Mouse (Mus musculus): ENCODE data around the gene Atg101. TPM values are rescaled to one million over a fixed set of nuclear protein-coding genes. Genes with fewer than 3 reads are reported as not detected.

Gene Atg101
- total RNA-seq, 1 experiment = 116 TPM

DNA sequence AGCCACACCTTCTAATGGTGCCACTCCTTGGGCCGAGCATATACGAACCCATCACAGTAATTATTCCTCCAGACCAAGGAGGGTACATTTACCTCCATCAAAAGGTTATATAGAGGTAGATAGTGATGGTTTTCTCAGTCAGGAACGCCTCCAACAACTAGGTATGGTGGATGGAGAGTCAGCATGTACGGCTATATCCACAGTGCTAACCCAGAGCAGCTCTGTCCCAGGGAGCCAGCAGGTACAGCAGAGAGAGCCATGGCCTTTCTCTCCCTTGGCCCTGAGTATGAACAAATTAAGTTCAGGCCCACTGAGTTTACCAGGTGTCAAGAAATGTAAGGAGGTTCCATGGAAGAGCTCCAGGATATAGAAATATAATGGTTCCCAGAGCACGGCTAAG, 32.1 kb upstream of the Atg101 start:
- no peak overlapping the region for H3K27ac ChIP-seq (ENCODE audit: insufficient read depth, low read depth, low read length, poor library complexity, severe bottlenecking)
- no peak overlapping the region for H3K9ac ChIP-seq (ENCODE audit: insufficient read depth, low read depth, low read length, poor library complexity, severe bottlenecking)
- no peak overlapping the region for H3K4me3 ChIP-seq (ENCODE audit: insufficient read depth in 1 of 2, low read depth in 1 of 2, low read length in 2 of 2, poor library complexity in 1 of 2, severe bottlenecking in 1 of 2)
- H3K9me3 ChIP-seq (ENCODE audit: control insufficient read depth, insufficient read depth, low read depth, low read length) = no peaks in the 10 kb centered on the region
- H3K4me1 ChIP-seq (ENCODE audit: control insufficient read depth in 2 of 2, insufficient read depth in 2 of 2, low read length in 2 of 2, poor library complexity in 1 of 2) = peaks cover 0 to 20% of the 10 kb centered on the region in 2 experiments
- TF ChIP-seq HCFC1 (IDR thresholded peaks at IDR 0.05; ENCODE audit: borderline replicate concordance, insufficient read depth, low read length) (no peak), MAFK (IDR thresholded peaks at IDR 0.05; ENCODE audit: insufficient read depth, low read depth, low read length) (no peak), CHD2 (IDR thresholded peaks at IDR 0.05; ENCODE audit: low read depth, low read length) (no peak), ZC3H11A (IDR thresholded peaks at IDR 0.05; ENCODE audit: borderline replicate concordance, low read depth, low read length) (no peak), ZNF384 (IDR thresholded peaks at IDR 0.05; ENCODE audit: low read depth, low read length) (no peak)
- DNase-seq (ENCODE audit: low read depth, low spot score) = no peak
- H3K36me3 ChIP-seq (ENCODE audit: control insufficient read depth, insufficient read depth, low read length, poor library complexity, severe bottlenecking) = no peaks in the 10 kb centered on the region
- in situ Hi-C loops (cut with MboI; ENCODE audit: low sequenced_read_pairs in 2 of 2, unreplicated experiment in 2 of 2) = no loop called here

DNA sequence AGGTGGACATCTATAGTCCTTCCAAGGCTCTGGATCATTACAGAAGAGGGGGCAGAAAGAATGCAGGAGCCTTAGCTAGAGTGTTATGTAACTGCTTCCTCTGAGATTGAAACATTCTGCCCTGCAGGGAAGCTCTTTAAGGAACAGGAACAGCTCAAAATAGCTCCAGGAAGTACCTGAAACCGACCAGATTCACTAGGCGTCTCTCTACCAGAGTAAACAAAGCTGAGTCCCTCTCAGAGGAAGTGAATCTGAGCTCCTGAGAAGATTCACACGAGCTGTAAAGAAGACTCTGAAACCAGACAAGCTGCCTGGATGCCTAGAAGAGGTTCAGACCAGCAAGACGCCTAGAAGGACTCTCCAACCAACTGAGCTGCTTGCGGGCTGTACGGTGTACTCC, 31.5 kb upstream of the Atg101 start:
- H3K27ac ChIP-seq (ENCODE audit: insufficient read depth, low read depth, low read length, poor library complexity, severe bottlenecking) = no peak overlapping the region
- peaks cover 0 to 22% of the 10 kb centered on the region in 2 experiments for H3K4me1 ChIP-seq (ENCODE audit: control insufficient read depth in 2 of 2, insufficient read depth in 2 of 2, low read length in 2 of 2, poor library complexity in 1 of 2)
- no peak for DNase-seq (ENCODE audit: low read depth, low spot score)
- no peaks in the 10 kb centered on the region for H3K36me3 ChIP-seq (ENCODE audit: control insufficient read depth, insufficient read depth, low read length, poor library complexity, severe bottlenecking)
- no peaks in the 10 kb centered on the region for H3K9me3 ChIP-seq (ENCODE audit: control insufficient read depth, insufficient read depth, low read depth, low read length)
- no peak overlapping the region for H3K4me3 ChIP-seq (ENCODE audit: insufficient read depth in 1 of 2, low read depth in 1 of 2, low read length in 2 of 2, poor library complexity in 1 of 2, severe bottlenecking in 1 of 2)
- in situ Hi-C loops (cut with MboI; ENCODE audit: low sequenced_read_pairs in 2 of 2, unreplicated experiment in 2 of 2) = no loop called here
- H3K9ac ChIP-seq (ENCODE audit: insufficient read depth, low read depth, low read length, poor library complexity, severe bottlenecking) = no peak overlapping the region
- TF ChIP-seq ZNF384 (IDR thresholded peaks at IDR 0.05; ENCODE audit: low read depth, low read length) = no peak

DNA sequence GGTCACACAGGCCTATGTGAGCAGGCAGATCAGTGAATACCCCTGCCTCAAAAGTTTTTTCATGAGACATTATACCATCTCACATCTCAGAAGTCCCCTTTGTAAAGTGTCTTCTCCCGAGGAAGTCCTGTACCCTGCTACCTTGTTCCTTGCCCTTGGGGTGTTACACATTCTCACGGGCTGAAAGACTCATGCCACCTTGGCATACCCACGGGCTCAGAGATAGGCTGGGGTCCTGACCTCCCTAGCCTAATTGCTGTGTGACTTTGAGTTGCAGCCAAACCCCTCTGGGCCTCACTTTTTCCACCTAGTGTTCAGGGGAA, 30.5 kb upstream of the Atg101 start:
- in situ Hi-C loops (cut with MboI; ENCODE audit: low sequenced_read_pairs in 2 of 2, unreplicated experiment in 2 of 2) = no loop called here
- Histone ChIP-seq H3K9ac (ENCODE audit: insufficient read depth, low read depth, low read length, poor library complexity, severe bottlenecking) (peak overlapping the region; percentile 75; the same call in 1 of the 2 replicates), H3K4me3 (ENCODE audit: insufficient read depth in 1 of 2, low read depth in 1 of 2, low read length in 2 of 2, poor library complexity in 1 of 2, severe bottlenecking in 1 of 2) (peak overlapping the region; percentile 74 to 81), H3K27ac (ENCODE audit: insufficient read depth, low read depth, low read length, poor library complexity, severe bottlenecking) (no peak overlapping the region), H3K4me1 (ENCODE audit: control insufficient read depth in 2 of 2, insufficient read depth in 2 of 2, low read length in 2 of 2, poor library complexity in 1 of 2) (peaks cover 3 to 29% of the 10 kb centered on the region in 2 experiments), H3K9me3 (ENCODE audit: control insufficient read depth, insufficient read depth, low read depth, low read length) (no peaks in the 10 kb centered on the region), H3K36me3 (ENCODE audit: control insufficient read depth, insufficient read depth, low read length, poor library complexity, severe bottlenecking) (no peaks in the 10 kb centered on the region)
- no peak for DNase-seq (ENCODE audit: low read depth, low spot score)
- no peak for TF ChIP-seq HCFC1 (IDR thresholded peaks at IDR 0.05; ENCODE audit: borderline replicate concordance, insufficient read depth, low read length)

GRCm38 (mm10) chr15:101253886-101254795, 29.9 kb upstream of the Atg101 start, which contains the start of gene Nr4a1:
Nr4a1 (plus strand) TSS chr15:101254269.
- Histone ChIP-seq H3K4me1 (ENCODE audit: control insufficient read depth in 2 of 2, insufficient read depth in 2 of 2, low read length in 2 of 2, poor library complexity in 1 of 2) (peaks cover 3 to 29% of the 10 kb centered on the region in 2 experiments), H3K4me3 (ENCODE audit: insufficient read depth in 1 of 2, low read depth in 1 of 2, low read length in 2 of 2, poor library complexity in 1 of 2, severe bottlenecking in 1 of 2) (peak within 1 kb of the TSS; percentile 74 to 81), H3K27ac (ENCODE audit: insufficient read depth, low read depth, low read length, poor library complexity, severe bottlenecking) (peak within 1 kb of the TSS; percentile 14; the same call in 1 of the 2 replicates), H3K9me3 (ENCODE audit: control insufficient read depth, insufficient read depth, low read depth, low read length) (no peaks in the 10 kb centered on the region), H3K36me3 (ENCODE audit: control insufficient read depth, insufficient read depth, low read length, poor library complexity, severe bottlenecking) (no peaks in the 10 kb centered on the region; the same call in 1 of the 2 replicates), H3K9ac (ENCODE audit: insufficient read depth, low read depth, low read length, poor library complexity, severe bottlenecking) (peak within 1 kb of the TSS; percentile 75)
- DNase-seq (ENCODE audit: low read depth, low spot score) = no peak
- no peak for TF ChIP-seq CHD2 (IDR thresholded peaks at IDR 0.05; ENCODE audit: low read depth, low read length)
- in situ Hi-C loops (cut with MboI; ENCODE audit: low sequenced_read_pairs in 2 of 2, unreplicated experiment in 2 of 2) = no loop called here

DNA sequence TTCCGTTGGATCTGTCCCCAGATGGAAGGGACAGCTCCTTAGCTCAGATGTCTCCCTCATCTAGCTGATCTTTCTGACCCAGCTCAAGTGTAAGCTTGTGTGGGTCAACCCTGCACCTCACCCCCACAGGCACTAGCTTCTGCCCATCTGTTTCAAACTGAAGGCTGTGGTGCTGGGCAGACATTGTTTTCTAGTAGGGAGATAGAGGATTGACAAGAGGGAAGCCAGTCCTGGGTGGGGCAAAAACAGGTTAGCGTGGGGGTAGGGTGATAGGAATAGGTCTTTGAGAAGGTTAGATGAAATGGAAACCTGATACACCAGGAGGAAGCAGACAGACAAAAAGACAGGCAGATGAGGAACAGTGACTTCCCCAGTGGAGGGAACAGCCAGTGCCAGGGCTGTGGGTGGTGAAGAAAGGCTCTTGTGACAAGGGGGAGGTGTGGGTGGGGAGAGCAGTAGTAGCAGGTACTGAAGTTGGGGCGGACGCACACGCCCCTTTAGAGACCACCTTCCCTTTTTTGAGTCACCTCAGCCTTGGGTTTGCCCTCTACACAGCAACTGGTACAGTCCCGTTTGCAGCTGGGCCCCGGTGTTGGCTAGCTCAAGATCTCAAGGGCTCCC, 28.1 kb upstream of the Atg101 start:
- DNase-seq (ENCODE audit: low read depth, low spot score) = no peak
- Histone ChIP-seq H3K9me3 (ENCODE audit: control insufficient read depth, insufficient read depth, low read depth, low read length) (no peaks in the 10 kb centered on the region), H3K4me1 (ENCODE audit: control insufficient read depth in 2 of 2, insufficient read depth in 2 of 2, low read length in 2 of 2, poor library complexity in 1 of 2) (peaks cover 3 to 31% of the 10 kb centered on the region in 2 experiments), H3K9ac (ENCODE audit: insufficient read depth, low read depth, low read length, poor library complexity, severe bottlenecking) (no peak overlapping the region), H3K36me3 (ENCODE audit: control insufficient read depth, insufficient read depth, low read length, poor library complexity, severe bottlenecking) (peaks cover 5% of the 10 kb centered on the region; the same call in 1 of the 2 replicates), H3K4me3 (ENCODE audit: insufficient read depth in 1 of 2, low read depth in 1 of 2, low read length in 2 of 2, poor library complexity in 1 of 2, severe bottlenecking in 1 of 2) (no peak overlapping the region), H3K27ac (ENCODE audit: insufficient read depth, low read depth, low read length, poor library complexity, severe bottlenecking) (no peak overlapping the region)
- in situ Hi-C loops (cut with MboI; ENCODE audit: low sequenced_read_pairs in 2 of 2, unreplicated experiment in 2 of 2) = no loop called here
- TF ChIP-seq ZC3H11A (IDR thresholded peaks at IDR 0.05; ENCODE audit: borderline replicate concordance, low read depth, low read length) (no peak), CHD2 (IDR thresholded peaks at IDR 0.05; ENCODE audit: low read depth, low read length) (no peak)
